Mouse (Mus musculus) brain, embryonic 14.5 days (tissue): ENCODE measurements at regions not wholly inside any gene's neighbourhood (a gene's known extent, or its start where the extent isn't known, plus 50 kb on each side); places are given as distances from the start of the nearest gene placed in this dataset.

Experiments used
- CTCF ChIP-seq: fragments of 200-500 bp; IDR thresholded peaks from 2 replicates; pipeline ENCODE4 v1.5.1; 2012; ENCODE audit warnings: inconsistent platforms, mild to moderate bottlenecking, moderate library complexity, borderline replicate concordance; ENCODE audit not compliant: insufficient read depth, insufficient read length; ENCODE audit errors: extremely low read depth
- POLR2A ChIP-seq: fragments of 200-500 bp; IDR thresholded peaks from 2 replicates; pipeline ENCODE4 v1.6.1; 2012; ENCODE audit warnings: mild to moderate bottlenecking, inconsistent platforms, borderline replicate concordance; ENCODE audit not compliant: poor library complexity, insufficient read depth, insufficient read length, severe bottlenecking; ENCODE audit errors: extremely low read depth

DNA sequence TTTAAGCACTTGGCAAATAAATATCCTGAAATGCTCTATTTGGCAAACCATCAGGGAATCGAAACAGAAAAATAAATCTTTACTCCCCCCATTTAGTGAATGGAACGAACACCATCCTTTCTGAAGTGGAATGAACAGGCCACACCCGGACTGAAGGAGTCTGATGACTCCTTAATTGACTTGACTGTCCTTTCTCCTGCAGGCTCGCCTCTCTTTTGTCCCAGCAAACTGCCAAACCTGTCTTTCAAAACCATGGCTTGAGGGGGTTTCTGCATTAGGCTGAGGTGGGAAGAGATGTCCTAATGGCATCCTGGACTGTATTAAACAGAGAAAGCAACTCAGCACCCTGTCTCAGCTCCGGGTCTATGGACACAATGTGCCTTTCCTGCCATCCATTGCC is 234.1 kb downstream of the Ankrd50 start:
- TF ChIP-seq POLR2A (no peak), CTCF (no peak)
